Mouse (Mus musculus) induced T-regulatory cell, adult 2 months (primary cell): ENCODE results near the gene Ctrc.
A peak's percentile ranks its signal among the peaks of the same experiment; 100 is the strongest.

Experiments used
- DNase-seq: peaks from one replicate; pipeline ENCODE4 v3.0.0-alpha.2; 2012; ENCODE audit warnings: low read depth

Gene Ctrc

GRCm38 (mm10) chr4:141845999-141846398, at the start of gene Ctrc:
Gene Ctrc, minus strand, starts transcription at chr4:141846359.
- no peak for DNase-seq

GRCm38 (mm10) chr4:141895772-141896171, 49.6 kb upstream of the Ctrc start:
- no peak for DNase-seq

GRCm38 (mm10) chr4:141893157-141893784, 47.1 kb upstream of the Ctrc start:
- no peak for DNase-seq

GRCm38 (mm10) chr4:141886385-141886968, 40.3 kb upstream of the Ctrc start:
- DNase-seq: no peak

GRCm38 (mm10) chr4:141885451-141885850, 39.3 kb upstream of the Ctrc start:
- DNase-seq: no peak

GRCm38 (mm10) chr4:141882858-141883257, 36.7 kb upstream of the Ctrc start:
- DNase-seq: no peak

- no peak for DNase-seq
These were observed 35.8 kb upstream of the Ctrc start for GRCm38 (mm10) chr4:141881950-141882349.

GRCm38 (mm10) chr4:141881289-141881914, 35.2 kb upstream of the Ctrc start:
- DNase-seq: no peak

GRCm38 (mm10) chr4:141879875-141880274, 33.7 kb upstream of the Ctrc start:
- DNase-seq: no peak

- no peak for DNase-seq
These were observed 32.9 kb upstream of the Ctrc start for GRCm38 (mm10) chr4:141879074-141879473.

GRCm38 (mm10) chr4:141878621-141879020, 32.5 kb upstream of the Ctrc start:
- DNase-seq: no peak

- no peak for DNase-seq
These were observed 29.4 kb upstream of the Ctrc start for GRCm38 (mm10) chr4:141875481-141876108.

- DNase-seq: peak; percentile 86
These were observed 28.7 kb upstream of the Ctrc start, which contains the start of gene Efhd2 for GRCm38 (mm10) chr4:141874601-141875460. Gene Efhd2, minus strand, starts transcription at chr4:141874920.

GRCm38 (mm10) chr4:141874111-141874600, 28.0 kb upstream of the Ctrc start:
- peak; percentile 35 for DNase-seq

- DNase-seq: no peak
These were observed 26.8 kb upstream of the Ctrc start for GRCm38 (mm10) chr4:141872977-141873376.

- no peak for DNase-seq
These were observed 25.8 kb upstream of the Ctrc start for GRCm38 (mm10) chr4:141871909-141872308.

- DNase-seq: no peak
These were observed 25.2 kb upstream of the Ctrc start for GRCm38 (mm10) chr4:141871333-141871725.

GRCm38 (mm10) chr4:141870666-141871332, 24.6 kb upstream of the Ctrc start:
- DNase-seq: no peak

- DNase-seq: no peak
These were observed 23.5 kb upstream of the Ctrc start for GRCm38 (mm10) chr4:141869436-141870215.

GRCm38 (mm10) chr4:141868051-141868450, 21.9 kb upstream of the Ctrc start:
- no peak for DNase-seq
